Mouse (Mus musculus) thymus, adult 2 months (tissue): ENCODE data around the gene Gm28230. TPM values are rescaled to one million over a fixed set of nuclear protein-coding genes. Genes with fewer than 3 reads are reported as not detected.

Experiments
- DNase-seq: peaks from one replicate; pipeline ENCODE4 v3.0.0; 2021
- H3K27ac ChIP-seq: fragments of 200-500 bp; 2 replicates; pipeline ENCODE4 v1.5.1; 2012; ENCODE audit warnings: low read length, control low read depth; ENCODE audit not compliant: control insufficient read depth, insufficient read depth
- H3K27me3 ChIP-seq: fragments of 200-500 bp; 2 replicates; pipeline ENCODE4 v1.6.1; 2012; ENCODE audit warnings: mild to moderate bottlenecking, low read length, moderate library complexity, mixed read lengths; ENCODE audit not compliant: control insufficient read depth, insufficient read depth
- H3K36me3 ChIP-seq: fragments of 200-500 bp; 2 replicates; pipeline ENCODE4 v1.6.1; 2012; ENCODE audit warnings: mild to moderate bottlenecking, low read length, moderate library complexity; ENCODE audit not compliant: control insufficient read depth, insufficient read depth
- H3K4me1 ChIP-seq: fragments of 200-500 bp; replicated peaks from 2 replicates; pipeline ENCODE4 v1.6.1; 2012; ENCODE audit warnings: low read length; ENCODE audit not compliant: control insufficient read depth, insufficient read depth
- H3K4me3 ChIP-seq: fragments of 200-500 bp; 2 replicates; pipeline ENCODE4 v1.5.1; 2012; ENCODE audit warnings: mild to moderate bottlenecking, low read length, control low read depth, moderate library complexity; ENCODE audit not compliant: control insufficient read depth, insufficient read depth
- CTCF ChIP-seq: fragments of 200-500 bp; IDR thresholded peaks from 2 replicates; pipeline ENCODE4 v1.5.1; 2012; ENCODE audit warnings: mild to moderate bottlenecking, control low read depth, low read length, moderate library complexity, borderline replicate concordance; ENCODE audit not compliant: control insufficient read depth, poor library complexity, insufficient read depth; ENCODE audit errors: extremely low read depth
- POLR2A ChIP-seq: fragments of 200-500 bp; IDR thresholded peaks from 2 replicates; pipeline ENCODE4 v1.6.1; 2012; ENCODE audit warnings: mild to moderate bottlenecking, low read length, control low read depth, moderate library complexity; ENCODE audit not compliant: control insufficient read depth, poor library complexity, insufficient read depth; ENCODE audit errors: extremely low read depth
- WGBS: fragments of 180-500 bp; shearing (Covaris S2); methylation state at CpG from one replicate; pipeline ENCODE4 v1.1.7; 2018; 5-methylcytosine and 5-hydroxymethylcytosine counted together
- polyA plus RNA-seq: library from polyadenylated mRNA; depleted of rRNA; stranded (reverse); fragments of >200 nt; gene quantifications from 2 replicates; pipeline ENCODE4 v1.2.3, GENCODE M21; 2012

Gene Gm28230
- polyA plus RNA-seq, 1 experiment, result 0.31 TPM

DNA sequence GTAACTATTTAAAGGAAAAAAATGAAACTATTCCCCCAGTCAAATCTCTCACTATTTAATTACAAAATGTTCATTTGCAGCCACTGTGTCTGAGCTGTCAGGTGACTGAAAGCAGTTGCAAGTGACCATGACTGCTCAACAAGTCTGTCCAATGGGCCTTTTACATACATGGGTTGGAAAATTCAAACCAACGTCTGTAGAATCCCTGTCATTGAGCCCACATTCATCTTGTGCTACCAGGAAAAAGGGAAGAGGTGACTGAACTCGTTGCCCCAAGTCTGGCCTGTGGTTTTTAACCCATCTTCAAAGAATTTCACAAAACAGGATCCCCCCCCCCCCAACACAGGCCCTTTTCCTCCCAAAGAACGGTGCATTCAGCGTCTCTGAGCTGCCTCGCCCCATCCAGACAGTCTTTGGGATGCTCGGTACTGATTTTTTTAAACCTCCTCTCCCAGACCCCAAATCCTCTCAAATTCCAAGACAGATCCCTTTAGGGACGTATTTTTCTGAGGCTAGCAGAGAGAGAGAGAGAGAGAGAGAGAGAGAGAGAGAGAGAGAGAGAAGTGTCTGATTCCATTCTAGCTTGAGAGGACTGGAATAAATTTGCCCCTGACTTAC lies 30.6 kb upstream of the Gm28230 start:
- Histone ChIP-seq H3K27ac (no peak overlapping the region), H3K27me3 (peaks cover 40% of the 10 kb centered on the region), H3K4me1 (no peaks in the 10 kb centered on the region; the same call in 1 of the 2 replicates), H3K36me3 (no peaks in the 10 kb centered on the region), H3K4me3 (no peak overlapping the region)
- WGBS, result 27% methylated on average over 7 of the region's 7 CpGs
- TF ChIP-seq CTCF (no peak), POLR2A (no peak)
- DNase-seq, result no peak

DNA sequence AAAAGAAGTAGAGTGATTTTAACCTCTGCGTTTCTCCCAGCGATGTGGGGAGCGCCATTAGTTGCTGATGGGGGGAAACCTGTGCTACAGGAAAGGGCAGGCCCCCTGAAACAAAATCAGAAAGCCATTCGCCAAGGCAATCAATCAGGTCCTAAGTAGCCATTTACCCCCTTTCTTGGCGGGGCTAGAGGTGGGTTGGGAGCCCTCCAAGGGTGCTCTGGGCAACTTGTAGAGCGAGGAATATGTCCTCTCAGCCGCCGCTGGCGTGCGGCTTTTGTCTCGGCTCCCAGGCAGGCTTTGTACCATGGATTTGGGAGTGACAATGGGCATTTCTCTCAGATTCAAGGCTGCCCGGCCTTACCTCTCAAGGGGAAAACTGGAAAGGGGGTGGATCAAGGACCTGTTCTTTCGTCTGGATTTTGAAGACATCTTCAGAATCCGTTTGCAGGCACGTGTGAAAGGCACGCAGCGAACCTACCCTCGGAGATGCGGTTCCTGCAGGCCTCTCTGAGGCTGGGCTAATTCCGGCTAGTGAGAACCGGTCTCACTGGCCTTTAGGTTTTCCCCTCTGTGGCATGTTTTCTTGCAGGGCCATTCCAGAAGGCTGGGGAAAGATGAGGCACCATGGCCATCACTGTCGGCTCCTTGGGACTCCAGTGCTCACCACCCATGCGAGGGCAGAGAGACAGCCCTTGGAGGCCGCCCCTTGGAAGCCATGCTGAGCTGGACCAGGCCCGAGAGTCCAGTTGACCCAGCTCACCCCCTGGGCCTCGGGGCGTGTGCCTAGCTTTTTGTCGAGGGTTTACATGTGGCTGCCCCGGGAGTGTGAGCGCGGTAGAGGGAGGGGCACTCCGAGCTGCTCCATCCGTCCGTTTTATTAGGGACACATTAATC lies 29.8 kb upstream of the Gm28230 start:
- Histone ChIP-seq H3K27ac (no peak overlapping the region), H3K4me3 (no peak overlapping the region), H3K4me1 (no peaks in the 10 kb centered on the region; the same call in 1 of the 2 replicates), H3K36me3 (no peaks in the 10 kb centered on the region), H3K27me3 (peaks cover 38% of the 10 kb centered on the region)
- TF ChIP-seq CTCF (no peak), POLR2A (no peak)
- no peak for DNase-seq
- WGBS, result 19% methylated on average over 34 of the region's 34 CpGs

DNA sequence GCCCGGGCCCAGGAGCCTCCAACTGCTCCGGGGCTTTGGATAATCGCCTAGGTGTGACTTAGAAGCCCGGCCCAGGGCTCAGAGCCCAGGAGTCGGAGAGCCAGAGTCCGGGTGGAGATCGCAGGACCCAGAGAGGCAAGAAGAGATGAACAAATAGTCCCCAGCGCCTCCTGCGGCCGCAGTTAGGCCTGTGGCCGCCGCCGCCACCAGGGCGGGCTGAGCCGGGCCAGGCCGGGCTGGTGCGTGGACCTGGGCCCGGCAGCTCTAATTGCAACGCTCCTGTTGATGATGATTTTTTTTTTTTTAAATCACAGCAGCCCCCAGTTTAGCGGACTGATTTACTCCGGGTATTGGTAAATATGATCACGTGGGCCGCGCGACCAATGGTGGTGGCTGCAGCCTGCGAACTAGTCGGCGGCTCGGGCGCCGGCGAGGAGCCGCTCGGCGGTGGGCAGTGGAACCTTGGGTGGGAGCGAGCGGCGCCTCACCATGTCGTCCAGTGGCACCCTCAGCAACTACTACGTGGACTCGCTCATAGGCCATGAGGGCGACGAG lies 28.9 kb upstream of the Gm28230 start, which contains the start of gene Hoxd9:
Hoxd9 (plus strand) TSS at position 161 of the 555 bp plus-strand sequence.
- TF ChIP-seq CTCF, result no peak
- no peak for TF ChIP-seq POLR2A
- peaks cover 28% of the 10 kb centered on the region for H3K27me3 ChIP-seq
- DNase-seq, result no peak
- H3K4me3 ChIP-seq, result no peak within 1 kb of the TSS
- 3% methylated on average over 43 of the region's 43 CpGs for WGBS
- no peaks in the 10 kb centered on the region for H3K36me3 ChIP-seq
- H3K4me1 ChIP-seq, result no peaks in the 10 kb centered on the region; the same call in 1 of the 2 replicates
- H3K27ac ChIP-seq, result no peak within 1 kb of the TSS

DNA sequence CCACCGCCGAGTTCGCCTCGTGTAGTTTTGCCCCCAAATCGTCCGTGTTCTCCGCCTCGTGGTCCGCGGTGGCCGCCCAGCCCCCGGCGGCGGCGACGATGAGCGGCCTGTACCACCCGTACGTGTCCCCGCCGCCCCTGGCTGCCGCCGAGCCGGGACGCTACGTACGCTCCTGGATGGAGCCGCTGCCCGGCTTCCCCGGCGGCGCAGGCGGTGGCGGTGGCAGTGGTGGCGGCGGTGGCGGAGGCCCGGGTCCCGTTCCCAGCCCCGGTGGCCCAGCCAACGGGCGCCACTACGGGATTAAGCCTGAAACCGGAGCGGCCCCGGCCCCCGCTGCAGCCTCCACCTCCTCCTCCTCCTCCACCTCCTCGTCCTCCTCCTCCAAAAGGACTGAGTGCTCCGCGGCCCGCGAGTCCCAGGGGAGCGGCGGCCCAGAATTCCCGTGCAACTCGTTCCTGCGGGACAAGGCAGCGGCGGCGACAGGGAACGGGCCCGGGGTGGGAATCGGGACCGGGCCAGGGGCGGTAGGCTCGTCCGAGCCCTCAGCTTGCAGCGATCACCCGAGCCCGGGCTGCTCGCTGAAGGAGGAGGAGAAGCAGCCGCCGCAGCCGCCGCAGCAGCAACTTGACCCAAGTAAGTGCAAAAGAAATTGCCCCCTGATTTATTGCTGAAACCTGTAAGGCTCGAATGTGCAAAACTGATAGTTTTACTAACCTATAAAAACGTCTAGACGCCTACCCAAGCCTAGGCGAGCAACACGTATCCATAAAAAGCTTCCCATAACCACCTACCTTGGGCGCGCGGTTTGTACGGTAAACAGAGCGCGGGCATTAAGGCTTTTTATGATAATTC lies 28.1 kb upstream of the Gm28230 start:
- no peak overlapping the region for H3K4me3 ChIP-seq
- H3K27ac ChIP-seq, result no peak overlapping the region
- 5% methylated on average over 86 of the region's 86 CpGs for WGBS
- DNase-seq, result no peak
- no peaks in the 10 kb centered on the region for H3K36me3 ChIP-seq
- H3K4me1 ChIP-seq, result no peaks in the 10 kb centered on the region; the same call in 1 of the 2 replicates
- TF ChIP-seq CTCF (no peak), POLR2A (no peak)
- peaks cover 23% of the 10 kb centered on the region for H3K27me3 ChIP-seq

DNA sequence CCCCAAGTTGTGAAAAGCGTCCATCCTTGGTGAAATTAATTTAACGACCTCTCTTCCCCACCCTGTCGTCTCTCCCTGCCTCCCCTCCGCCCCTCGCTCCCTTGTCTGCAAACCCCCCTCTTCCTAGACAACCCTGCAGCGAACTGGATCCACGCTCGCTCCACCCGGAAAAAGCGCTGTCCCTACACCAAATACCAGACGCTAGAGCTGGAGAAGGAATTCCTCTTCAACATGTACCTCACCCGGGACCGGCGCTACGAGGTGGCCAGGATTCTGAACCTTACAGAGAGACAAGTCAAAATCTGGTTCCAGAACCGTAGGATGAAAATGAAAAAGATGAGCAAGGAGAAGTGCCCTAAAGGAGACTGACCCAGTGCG lies 27.5 kb upstream of the Gm28230 start:
- no peak for TF ChIP-seq CTCF
- no peak for TF ChIP-seq POLR2A
- no peak for DNase-seq
- H3K4me3 ChIP-seq, result no peak overlapping the region
- no peak overlapping the region for H3K27ac ChIP-seq
- peaks cover 23% of the 10 kb centered on the region for H3K27me3 ChIP-seq
- no peaks in the 10 kb centered on the region for H3K36me3 ChIP-seq
- WGBS, result 17% methylated on average over 17 of the region's 17 CpGs
- no peaks in the 10 kb centered on the region; the same call in 1 of the 2 replicates for H3K4me1 ChIP-seq

DNA sequence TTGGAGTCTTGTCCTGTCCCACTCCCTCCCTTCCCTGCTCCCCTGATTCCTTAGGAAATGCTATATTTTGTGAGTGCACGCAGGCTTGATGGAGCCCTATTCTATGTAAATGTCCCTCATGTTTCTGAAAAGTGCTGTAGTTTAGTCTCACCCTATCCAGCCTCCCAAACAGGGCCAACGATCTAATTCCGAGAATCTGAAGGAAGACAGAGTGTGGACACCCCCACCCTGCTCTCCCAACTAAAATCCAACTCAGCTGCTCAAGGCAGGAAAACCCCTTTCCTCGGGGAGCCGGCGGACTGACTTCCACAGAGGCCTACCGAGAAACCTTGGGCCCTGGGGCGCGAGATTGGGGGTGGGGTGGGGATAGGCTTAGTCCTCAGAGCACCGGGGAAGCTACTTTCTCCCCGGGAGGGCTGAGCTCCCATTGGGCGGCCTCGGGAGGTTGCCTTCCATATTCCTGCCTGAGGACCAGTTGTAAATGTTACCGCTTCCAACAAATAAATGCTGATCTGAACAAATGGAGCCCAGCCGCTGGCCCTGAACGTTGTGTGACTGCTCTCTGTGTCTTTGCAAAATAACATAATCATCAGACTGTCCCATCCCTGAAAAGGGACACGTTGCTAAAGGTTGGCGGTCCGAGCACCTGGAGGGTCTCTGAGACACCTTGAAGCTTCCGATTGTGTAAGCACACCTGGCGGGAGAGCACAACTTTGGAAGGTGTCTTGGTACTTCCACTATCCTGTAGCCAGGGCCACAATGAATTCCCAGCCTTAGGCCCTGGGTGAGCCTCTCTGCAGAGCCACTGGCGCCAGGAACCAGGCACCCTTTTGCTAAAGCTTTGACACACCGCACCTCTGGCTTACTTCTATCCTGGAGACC lies 26.6 kb upstream of the Gm28230 start:
- no peak overlapping the region for H3K27ac ChIP-seq
- DNase-seq, result no peak
- H3K4me1 ChIP-seq, result peaks cover 4% of the 10 kb centered on the region
- WGBS, result 30% methylated on average over 23 of the region's 23 CpGs
- TF ChIP-seq CTCF (no peak), POLR2A (no peak)
- H3K4me3 ChIP-seq, result no peak overlapping the region
- H3K27me3 ChIP-seq, result peaks cover 23% of the 10 kb centered on the region
- H3K36me3 ChIP-seq, result no peaks in the 10 kb centered on the region
